Mouse (Mus musculus): ENCODE measurements around the gene Dock6. TPM values are rescaled to one million over a fixed set of nuclear protein-coding genes. Genes with fewer than 3 reads are reported as not detected.

Gene Dock6
- total and polyA plus RNA-seq, 3 experiments, result 5.0 to 21.3 TPM; not detected in 1

DNA sequence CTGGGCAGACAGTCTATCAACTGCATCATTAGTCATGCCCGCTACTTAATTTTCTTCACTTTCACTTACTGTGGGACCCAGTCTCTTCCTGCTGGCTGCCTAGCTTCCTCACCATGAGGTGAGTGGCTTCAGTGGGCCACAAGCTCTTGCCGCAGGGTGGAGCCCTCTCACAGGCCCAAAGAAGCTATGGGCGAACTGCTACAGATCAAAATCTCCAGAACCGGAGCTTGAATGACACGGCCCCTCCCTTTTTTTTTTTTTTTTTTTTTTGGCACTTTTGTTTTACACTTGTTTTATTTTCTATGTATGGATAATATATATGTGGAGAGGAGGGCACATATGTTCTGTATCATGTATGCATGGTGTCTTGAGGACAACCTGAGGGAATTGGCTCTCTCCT, 41.3 kb downstream of the Dock6 start:
- H3K79me2 ChIP-seq (ENCODE audit: control insufficient read depth, insufficient read depth, low read length, poor library complexity), result no peaks in the 10 kb centered on the region
- H3K36me3 ChIP-seq (ENCODE audit: control insufficient read depth in 1 of 2, insufficient read depth in 2 of 2, low read length in 2 of 2), result no peaks in the 10 kb centered on the region
- no peaks in the 10 kb centered on the region for H3K9me3 ChIP-seq (replicated peaks; ENCODE audit: insufficient read depth, low read length)
- H3K27me3 ChIP-seq (ENCODE audit: control insufficient read depth in 1 of 2, insufficient read depth in 2 of 2, low read length in 2 of 2), result no peaks in the 10 kb centered on the region
- H3K9ac ChIP-seq (ENCODE audit: control insufficient read depth, low read depth, low read length, poor library complexity, severe bottlenecking), result no peak overlapping the region
- TF ChIP-seq UBTF (IDR thresholded peaks at IDR 0.05; ENCODE audit: borderline replicate concordance, insufficient read depth, low read depth, low read length) (no peak), MXI1 (IDR thresholded peaks at IDR 0.05; ENCODE audit: low read depth, low read length) (0 out of 2 replicates have a peak, but pooled peaks have one; percentile 44), MAX (IDR thresholded peaks at IDR 0.05; ENCODE audit: low read length) (peak; percentile 45; the same call in 1 of the 2 replicates), POLR2A (IDR thresholded peaks at IDR 0.05; ENCODE audit: control insufficient read depth in 1 of 2, insufficient read depth in 1 of 2, low read depth in 1 of 2, low read length in 2 of 2, poor library complexity in 1 of 2) (no peak), TCF12 (IDR thresholded peaks at IDR 0.05; ENCODE audit: low read depth, low read length) (no peak), ZC3H11A (IDR thresholded peaks at IDR 0.05; ENCODE audit: low read depth, low read length) (peak; percentile 18; the same call in 1 of the 2 replicates), ZNF384 (IDR thresholded peaks at IDR 0.05; ENCODE audit: low read depth, low read length) (peak; percentile 95), SMC3 (IDR thresholded peaks at IDR 0.05; ENCODE audit: low read depth, low read length) (peak; percentile 55), SIN3A (IDR thresholded peaks at IDR 0.05; ENCODE audit: low read length) (no peak; the same call in 1 of the 2 replicates), BHLHE40 (IDR thresholded peaks at IDR 0.05; ENCODE audit: borderline replicate concordance, low read depth, low read length) (0 out of 2 replicates have a peak, but pooled peaks have one; percentile 11), MYC (IDR thresholded peaks at IDR 0.05; ENCODE audit: low read depth, low read length) (no peak), CTCF (IDR thresholded peaks at IDR 0.05 in 2 of 3, conservative IDR thresholded peaks at IDR 0.05 in 1 of 3; ENCODE audit: control insufficient read depth in 1 of 3, insufficient read depth in 1 of 3, low read depth in 2 of 3, low read length in 3 of 3, poor library complexity in 1 of 3, severe bottlenecking in 1 of 3) (peak in 2 of 3 experiments; percentile 56 to 64; a peak in 4 of 6 replicates), TBP (IDR thresholded peaks at IDR 0.05; ENCODE audit: low read depth, low read length) (no peak), MAZ (IDR thresholded peaks at IDR 0.05; ENCODE audit: low read depth, low read length) (peak; percentile 68), RAD21 (IDR thresholded peaks at IDR 0.05; ENCODE audit: low read depth, low read length) (peak; percentile 59)
- peaks cover 0 to 4% of the 10 kb centered on the region in 2 experiments; a peak in 1 of 4 replicates for H3K4me1 ChIP-seq (ENCODE audit: control insufficient read depth in 1 of 2, insufficient read depth in 2 of 2, low read length in 2 of 2)
- DNase-seq (ENCODE audit: low read depth, low spot score), result peak; percentile 59
- H3K27ac ChIP-seq (ENCODE audit: control insufficient read depth, low read depth, low read length), result no peak overlapping the region
- peak overlapping the region in 1 of 2 experiments; percentile 9; a peak in 1 of 4 replicates for H3K4me3 ChIP-seq (ENCODE audit: control insufficient read depth in 1 of 2, insufficient read depth in 1 of 2, low read depth in 2 of 2, low read length in 2 of 2)

DNA sequence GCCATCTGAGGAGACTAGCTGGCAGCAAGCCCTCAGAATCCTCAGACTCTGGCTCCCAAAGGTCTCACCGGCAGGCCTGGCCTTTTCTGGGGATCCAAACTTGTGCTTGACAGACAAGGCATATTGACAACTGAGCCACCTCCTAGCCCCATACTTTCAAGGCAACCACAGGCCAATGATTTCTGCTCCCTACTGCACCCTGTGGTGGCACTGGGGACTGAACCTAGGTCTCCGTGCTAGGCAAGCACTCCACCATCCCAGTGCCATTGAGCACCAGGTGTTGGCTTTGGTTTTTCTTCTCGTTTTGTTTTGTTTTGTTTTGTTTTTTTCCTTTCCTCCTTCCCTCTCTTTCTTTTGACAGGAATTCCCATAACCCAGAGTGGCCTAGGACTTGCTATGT, 43.9 kb downstream of the Dock6 start:
- Histone ChIP-seq H3K4me3 (ENCODE audit: control insufficient read depth in 1 of 2, insufficient read depth in 1 of 2, low read depth in 2 of 2, low read length in 2 of 2) (no peak overlapping the region), H3K79me2 (ENCODE audit: control insufficient read depth, insufficient read depth, low read length, poor library complexity) (no peaks in the 10 kb centered on the region), H3K4me1 (ENCODE audit: control insufficient read depth in 1 of 2, insufficient read depth in 2 of 2, low read length in 2 of 2) (peaks cover 0 to 3% of the 10 kb centered on the region in 2 experiments; a peak in 1 of 4 replicates), H3K9me3 (replicated peaks; ENCODE audit: insufficient read depth, low read length) (no peaks in the 10 kb centered on the region), H3K27me3 (ENCODE audit: control insufficient read depth in 1 of 2, insufficient read depth in 2 of 2, low read length in 2 of 2) (no peaks in the 10 kb centered on the region), H3K36me3 (ENCODE audit: control insufficient read depth in 1 of 2, insufficient read depth in 2 of 2, low read length in 2 of 2) (no peaks in the 10 kb centered on the region), H3K27ac (ENCODE audit: control insufficient read depth, low read depth, low read length) (no peak overlapping the region), H3K9ac (ENCODE audit: control insufficient read depth, low read depth, low read length, poor library complexity, severe bottlenecking) (no peak overlapping the region)
- TF ChIP-seq SIN3A (IDR thresholded peaks at IDR 0.05; ENCODE audit: low read length) (0 out of 2 replicates have a peak, but pooled peaks have one; percentile 29), ZNF384 (IDR thresholded peaks at IDR 0.05; ENCODE audit: low read depth, low read length) (no peak), RAD21 (IDR thresholded peaks at IDR 0.05; ENCODE audit: low read depth, low read length) (peak; percentile 51), ZC3H11A (IDR thresholded peaks at IDR 0.05; ENCODE audit: low read depth, low read length) (peak; percentile 12; the same call in 1 of the 2 replicates), RCOR1 (IDR thresholded peaks at IDR 0.05; ENCODE audit: low read depth, low read length) (0 out of 2 replicates have a peak, but pooled peaks have one; percentile 5), ZMIZ1 (IDR thresholded peaks at IDR 0.05; ENCODE audit: low read depth, low read length) (no peak), MXI1 (IDR thresholded peaks at IDR 0.05; ENCODE audit: low read depth, low read length) (no peak), HCFC1 (IDR thresholded peaks at IDR 0.05; ENCODE audit: low read depth, low read length) (no peak), MAX (IDR thresholded peaks at IDR 0.05; ENCODE audit: low read length) (0 out of 2 replicates have a peak, but pooled peaks have one; percentile 21), MYC (IDR thresholded peaks at IDR 0.05; ENCODE audit: low read depth, low read length) (0 out of 2 replicates have a peak, but pooled peaks have one; percentile 23), SMC3 (IDR thresholded peaks at IDR 0.05; ENCODE audit: low read depth, low read length) (peak; percentile 65), CTCF (IDR thresholded peaks at IDR 0.05 in 2 of 3, conservative IDR thresholded peaks at IDR 0.05 in 1 of 3; ENCODE audit: control insufficient read depth in 1 of 3, insufficient read depth in 1 of 3, low read depth in 2 of 3, low read length in 3 of 3, poor library complexity in 1 of 3, severe bottlenecking in 1 of 3) (peak; percentile 59 to 82 (median 76)), USF1 (IDR thresholded peaks at IDR 0.05; ENCODE audit: low read depth, low read length) (no peak), TCF12 (IDR thresholded peaks at IDR 0.05; ENCODE audit: low read depth, low read length) (no peak), MAFK (IDR thresholded peaks at IDR 0.05; ENCODE audit: borderline replicate concordance, low read depth, low read length) (no peak), GABPA (IDR thresholded peaks at IDR 0.05; ENCODE audit: low read depth, low read length) (no peak), GATA1 (IDR thresholded peaks at IDR 0.05; ENCODE audit: low read depth, low read length) (no peak), MYB (IDR thresholded peaks at IDR 0.05; ENCODE audit: low read depth, low read length) (no peak), UBTF (IDR thresholded peaks at IDR 0.05; ENCODE audit: borderline replicate concordance, insufficient read depth, low read depth, low read length) (no peak), JUND (IDR thresholded peaks at IDR 0.05; ENCODE audit: low read depth, low read length) (no peak), POLR2AphosphoS2 (IDR thresholded peaks at IDR 0.05; ENCODE audit: low read length) (no peak), ZKSCAN1 (IDR thresholded peaks at IDR 0.05; ENCODE audit: low read depth, low read length) (no peak), CHD1 (IDR thresholded peaks at IDR 0.05; ENCODE audit: low read depth, low read length) (no peak), USF2 (IDR thresholded peaks at IDR 0.05; ENCODE audit: borderline replicate concordance in 1 of 2, insufficient read depth in 1 of 2, low read depth in 1 of 2, low read length in 2 of 2) (no peak)
- peak; percentile 77 for DNase-seq (ENCODE audit: low read depth, low spot score)
